Mouse (Mus musculus): ENCODE measurements around the gene Hdac1. TPM values are rescaled to one million over a fixed set of nuclear protein-coding genes. Genes with fewer than 3 reads are reported as not detected.

Gene Hdac1
- total RNA-seq, 2 experiments from 2014 or later = 72.7 to 147 TPM

DNA sequence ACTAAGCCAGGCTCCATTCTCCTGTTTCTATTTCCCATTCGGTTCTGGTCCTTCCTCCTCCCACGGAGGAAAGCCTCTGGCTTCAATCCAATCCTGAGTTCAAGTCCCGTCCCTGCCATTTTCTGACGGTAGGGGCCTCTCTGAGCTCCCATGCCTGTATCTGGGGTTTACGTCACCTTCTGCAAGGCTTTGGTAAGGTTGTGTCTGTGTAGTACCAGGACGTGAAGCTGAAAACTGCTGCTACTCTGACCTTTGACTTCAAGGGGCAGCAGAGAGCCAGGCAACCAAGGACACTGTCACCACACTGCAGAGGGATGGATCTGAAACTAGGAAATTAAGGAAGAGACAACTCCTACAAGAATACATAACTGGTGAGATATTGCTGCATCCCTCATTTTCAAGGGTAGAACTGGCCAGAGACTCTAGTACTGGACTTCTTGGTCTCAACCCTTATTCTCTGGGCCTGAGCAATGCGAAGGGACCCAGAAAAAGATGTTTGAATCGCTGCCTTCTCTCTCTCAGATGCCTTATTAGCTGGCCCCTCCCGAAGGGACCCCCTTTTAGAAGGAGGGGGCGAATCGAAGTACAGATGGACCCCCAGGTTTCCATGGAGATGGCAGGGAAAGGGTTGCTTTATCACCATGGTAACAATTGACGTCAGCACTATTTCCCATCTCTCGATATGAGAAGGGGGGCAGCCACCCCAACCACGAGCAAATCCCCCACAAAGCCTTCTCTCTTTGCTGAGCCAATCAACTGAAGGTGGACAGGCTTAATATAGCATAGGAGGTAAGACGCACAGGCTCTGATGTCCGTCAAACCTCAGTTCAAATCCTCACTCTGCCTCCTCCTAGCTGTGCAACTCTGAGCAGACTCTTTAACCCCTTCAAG lies 46.6 kb downstream of the Hdac1 start:
- peak; percentile 50 for ATAC-seq (replicated peaks; ENCODE audit: low FRiP score, low TSS enrichment, poor library complexity, severe bottlenecking)

DNA sequence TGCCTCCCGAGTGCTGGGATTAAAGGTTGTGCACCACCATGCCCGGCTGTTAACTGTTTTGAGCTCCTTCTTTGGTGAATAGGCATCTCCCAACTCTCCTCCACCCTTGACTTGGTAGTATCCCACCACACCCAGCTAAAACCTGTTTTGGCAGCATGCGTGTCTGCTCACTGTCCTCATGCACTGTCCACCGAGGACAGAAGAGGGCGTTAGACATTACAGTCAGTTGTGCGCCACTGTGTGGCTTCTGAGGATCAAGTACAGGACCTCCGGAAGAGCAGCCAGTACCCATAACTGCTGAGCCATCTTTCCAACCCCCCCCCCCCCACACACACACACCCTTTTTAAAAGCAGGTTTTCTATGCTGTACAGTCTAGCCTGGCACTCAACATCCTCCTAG lies 47.8 kb downstream of the Hdac1 start:
- ATAC-seq (replicated peaks; ENCODE audit: low FRiP score, low TSS enrichment, poor library complexity, severe bottlenecking) = no peak; the same call in 1 of the 2 replicates

DNA sequence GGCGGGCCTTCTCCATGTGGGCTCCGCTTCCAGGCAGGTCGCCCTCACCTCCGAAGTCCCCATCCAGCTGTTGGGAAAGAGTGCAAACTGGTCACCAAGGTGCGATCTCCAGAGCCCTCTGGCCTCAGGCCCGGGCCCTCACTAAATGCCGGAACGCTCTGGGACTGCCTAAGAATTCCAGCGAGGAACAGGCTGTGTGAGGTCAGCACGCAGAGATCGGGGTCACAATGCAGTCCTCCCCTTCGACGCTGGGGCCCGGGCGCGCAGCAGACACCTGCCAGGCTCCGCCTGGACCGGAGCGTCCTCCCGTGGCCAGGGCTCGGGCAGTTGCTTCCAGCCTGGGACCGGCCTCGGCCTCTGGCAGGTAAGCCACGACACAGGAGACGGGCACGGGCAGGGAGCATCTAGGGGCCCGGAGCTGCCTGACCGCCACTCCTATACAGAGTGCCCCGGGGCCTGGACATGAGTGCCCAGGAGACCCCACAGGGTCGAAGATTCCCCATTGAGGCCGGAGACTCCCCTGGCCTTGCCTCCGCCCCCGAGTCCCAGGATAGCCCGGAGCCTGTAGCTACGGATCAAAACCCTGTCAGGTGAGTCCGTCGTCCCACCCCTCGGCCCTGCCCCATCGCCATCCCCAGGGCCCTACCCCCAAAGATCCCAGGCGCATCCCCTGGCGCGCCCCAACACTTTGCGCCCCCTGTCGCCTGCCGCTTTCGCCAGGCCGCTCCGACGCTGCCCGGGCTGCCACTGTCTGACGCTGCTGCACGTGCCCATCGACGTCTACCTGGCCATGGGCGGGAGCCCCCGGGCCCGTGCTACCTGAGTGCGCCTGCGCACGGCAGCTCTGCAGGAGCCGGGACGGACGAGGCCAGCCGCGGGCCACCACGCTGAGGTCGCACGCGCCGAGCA lies 51.3 kb downstream of the Hdac1 start, which contains the start of the genes Tssk3 and Fam229a:
Gene Tssk3, minus strand, starts transcription at position 51 of the 909 bp plus-strand sequence.
Gene Fam229a, plus strand, starts transcription at position 219 of the 909 bp plus-strand sequence.
- ATAC-seq (replicated peaks; ENCODE audit: low FRiP score, low TSS enrichment, poor library complexity, severe bottlenecking) = no peak

DNA sequence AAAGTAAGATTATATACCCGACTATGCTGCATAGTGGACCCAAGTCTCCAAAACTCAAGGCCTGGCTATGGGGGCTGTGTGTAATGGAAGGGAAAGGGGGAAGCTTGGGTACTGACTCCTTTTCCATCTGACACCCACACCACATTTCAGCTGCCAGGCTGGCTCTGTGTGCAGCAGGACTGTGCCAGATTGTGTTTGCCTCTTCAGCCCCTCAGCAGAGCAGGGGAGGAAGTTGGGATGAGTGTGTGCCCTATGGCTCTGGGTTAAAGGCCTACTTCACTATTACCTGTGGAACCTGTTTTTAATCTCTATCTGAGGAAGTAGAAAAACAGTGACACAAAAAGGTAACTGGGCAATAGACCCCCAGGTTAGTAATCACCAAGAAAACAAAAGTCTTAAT lies 61.4 kb downstream of the Hdac1 start:
- ATAC-seq (replicated peaks; ENCODE audit: low FRiP score, low TSS enrichment, poor library complexity, severe bottlenecking) = no peak

DNA sequence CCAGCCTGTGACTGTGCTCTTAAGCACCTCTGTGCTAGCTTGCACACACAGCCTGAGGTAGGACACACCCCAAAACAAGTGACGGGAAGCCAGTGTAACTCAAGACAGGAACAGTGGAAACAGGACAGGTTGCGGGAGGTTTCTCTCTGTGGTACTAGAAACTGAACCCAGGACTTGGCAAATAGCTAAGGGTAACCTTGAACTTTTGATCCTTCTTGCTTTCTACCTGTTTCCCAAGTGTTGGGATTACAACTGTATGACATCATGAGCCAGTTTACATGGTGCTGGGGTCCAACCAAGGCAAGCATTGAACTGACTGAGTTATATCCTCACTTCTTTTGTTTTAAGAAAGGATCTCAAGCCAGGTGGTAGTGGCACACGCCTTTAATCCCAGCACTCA lies 62.6 kb downstream of the Hdac1 start:
- ATAC-seq (replicated peaks; ENCODE audit: low FRiP score, low TSS enrichment, poor library complexity, severe bottlenecking) = no peak

DNA sequence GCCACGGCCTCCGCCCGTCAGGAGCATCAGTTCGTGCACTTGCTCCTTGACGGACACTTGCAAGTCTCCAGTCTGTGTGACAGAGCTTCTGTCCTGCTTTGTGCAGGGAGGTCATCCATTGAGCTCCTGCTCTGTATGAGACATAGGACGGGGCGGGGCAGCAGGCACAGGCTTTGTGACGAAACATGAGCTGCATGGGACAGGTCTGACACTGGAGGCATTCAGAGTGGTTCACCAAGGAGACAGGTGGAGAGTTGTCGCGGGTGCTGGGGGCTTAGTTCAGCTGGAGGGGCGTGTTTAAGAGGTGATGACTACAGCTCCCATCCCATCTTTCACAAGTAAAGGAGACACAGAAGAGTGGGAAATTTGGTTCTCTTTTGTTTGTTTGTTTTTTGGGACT lies 66.5 kb downstream of the Hdac1 start:
- ATAC-seq (replicated peaks; ENCODE audit: low FRiP score, low TSS enrichment, poor library complexity, severe bottlenecking) = no peak

Other genes starting within 250 kb of the Hdac1 start
- gene Rbbp4, start 207.3 kb downstream of the Hdac1 start, total RNA-seq (2014; fragmentation: Nextera tagmentation) = 128 and 189 TPM in 2 replicates
- 92.8 and 105 TPM in 2 replicates for gene Rbbp4, start 207.3 kb downstream of the Hdac1 start, total RNA-seq (2017)
- 26.6 and 41.9 TPM in 2 replicates for gene Zbtb8os, start 207.0 kb downstream of the Hdac1 start, total RNA-seq (2014; fragmentation: Nextera tagmentation)
- gene Zbtb8os, start 207.0 kb downstream of the Hdac1 start, total RNA-seq (2017) = 52.6 and 60.8 TPM in 2 replicates
- gene Zbtb8a, start 164.6 kb downstream of the Hdac1 start, total RNA-seq (2014; fragmentation: Nextera tagmentation) = 4.4 and 6.9 TPM in 2 replicates
- 13.3 and 22.2 TPM in 2 replicates for gene Zbtb8a, start 164.6 kb downstream of the Hdac1 start, total RNA-seq (2017)
- not detected in 2 replicates for gene Zbtb8b, start 101.9 kb downstream of the Hdac1 start, total RNA-seq (2014; fragmentation: Nextera tagmentation)
- gene Zbtb8b, start 101.9 kb downstream of the Hdac1 start, total RNA-seq (2017) = 0.05 TPM in 1 of 2 replicates, not detected in the other
- gene Bsdc1, start 81.1 kb downstream of the Hdac1 start, total RNA-seq (2014; fragmentation: Nextera tagmentation) = 36.1 and 36.3 TPM in 2 replicates
- 31.3 and 52.3 TPM in 2 replicates for gene Bsdc1, start 81.1 kb downstream of the Hdac1 start, total RNA-seq (2017)
- not detected in 2 replicates for gene Tssk3, start 51.7 kb downstream of the Hdac1 start, total RNA-seq (2014; fragmentation: Nextera tagmentation)
- gene Tssk3, start 51.7 kb downstream of the Hdac1 start, total RNA-seq (2017) = not detected in 2 replicates
- not detected in 2 replicates for gene Fam229a, start 51.5 kb downstream of the Hdac1 start, total RNA-seq (2014; fragmentation: Nextera tagmentation)
- gene Fam229a, start 51.5 kb downstream of the Hdac1 start, total RNA-seq (2017) = not detected in 2 replicates
- gene Marcksl1, start 29.1 kb downstream of the Hdac1 start, total RNA-seq (2014; fragmentation: Nextera tagmentation) = 29.9 and 30.4 TPM in 2 replicates
- 41.4 and 48.3 TPM in 2 replicates for gene Marcksl1, start 29.1 kb downstream of the Hdac1 start, total RNA-seq (2017)
- gene Lck, start 30.9 kb upstream of the Hdac1 start, total RNA-seq (2014; fragmentation: Nextera tagmentation) = 12.7 and 12.8 TPM in 2 replicates
- 3.7 and 11.6 TPM in 2 replicates for gene Lck, start 30.9 kb upstream of the Hdac1 start, total RNA-seq (2017)
- not detected in 2 replicates for gene Fam167b, start 35.8 kb upstream of the Hdac1 start, total RNA-seq (2014; fragmentation: Nextera tagmentation)
- not detected in 2 replicates for gene Fam167b, start 35.8 kb upstream of the Hdac1 start, total RNA-seq (2017)
- 425 and 431 TPM in 2 replicates for gene Eif3i, start 57.9 kb upstream of the Hdac1 start, total RNA-seq (2014; fragmentation: Nextera tagmentation)
- gene Eif3i, start 57.9 kb upstream of the Hdac1 start, total RNA-seq (2017) = 323 and 412 TPM in 2 replicates
- gene Tmem234, start 58.0 kb upstream of the Hdac1 start, total RNA-seq (2014; fragmentation: Nextera tagmentation) = 116 and 126 TPM in 2 replicates
- gene Tmem234, start 58.0 kb upstream of the Hdac1 start, total RNA-seq (2017) = 89.9 and 120 TPM in 2 replicates
- gene Dcdc2b, start 71.5 kb upstream of the Hdac1 start, total RNA-seq (2014; fragmentation: Nextera tagmentation) = not detected in 2 replicates
- 11.0 TPM in 1 of 2 replicates, not detected in the other for gene Dcdc2b, start 71.5 kb upstream of the Hdac1 start, total RNA-seq (2017)
- gene Iqcc, start 76.4 kb upstream of the Hdac1 start, total RNA-seq (2014; fragmentation: Nextera tagmentation) = 26.8 and 31.8 TPM in 2 replicates
- 14.6 and 18.7 TPM in 2 replicates for gene Iqcc, start 76.4 kb upstream of the Hdac1 start, total RNA-seq (2017)
- gene Ccdc28b, start 81.2 kb upstream of the Hdac1 start, total RNA-seq (2014; fragmentation: Nextera tagmentation) = 31.0 and 63.2 TPM in 2 replicates
- gene Ccdc28b, start 81.2 kb upstream of the Hdac1 start, total RNA-seq (2017) = 26.9 and 54.5 TPM in 2 replicates
- gene Txlna, start 98.4 kb upstream of the Hdac1 start, total RNA-seq (2014; fragmentation: Nextera tagmentation) = 48.2 and 49.9 TPM in 2 replicates
- 81.8 and 103 TPM in 2 replicates for gene Txlna, start 98.4 kb upstream of the Hdac1 start, total RNA-seq (2017)
- gene Kpna6, start 130.1 kb upstream of the Hdac1 start, total RNA-seq (2014; fragmentation: Nextera tagmentation) = 36.1 and 38.6 TPM in 2 replicates
- gene Kpna6, start 130.1 kb upstream of the Hdac1 start, total RNA-seq (2017) = 25.1 and 39.0 TPM in 2 replicates
- gene Tmem39b, start 154.1 kb upstream of the Hdac1 start, total RNA-seq (2014; fragmentation: Nextera tagmentation) = 26.6 and 31.7 TPM in 2 replicates
- gene Tmem39b, start 154.1 kb upstream of the Hdac1 start, total RNA-seq (2017) = 6.0 and 7.6 TPM in 2 replicates
- 99.6 and 107 TPM in 2 replicates for gene Khdrbs1, start 199.6 kb upstream of the Hdac1 start, total RNA-seq (2014; fragmentation: Nextera tagmentation)
- 103 and 112 TPM in 2 replicates for gene Khdrbs1, start 199.6 kb upstream of the Hdac1 start, total RNA-seq (2017)